In genomic region chr8:92491533-92491932, GRCm38 (mm10) we compare ENCODE assay signal across 15 mouse cellular contexts.
DNase-seq lines count a peak whose midpoint lies in the region; ATAC-seq and TF ChIP-seq lines count a peak whose summit lies in the region.
"Had no signal": no experiment of that assay in that cellular context is flagged by ENCODE, and none has a peak within 500 bp of the region (broad histone marks: within the 10 kb centered on the region; RNA-seq: fewer than 3 reads in every experiment).

No protein-coding gene starts in this region.

- no peak for TF ChIP-seq POLR2A in lung, adult 2 months (IDR thresholded peaks at IDR 0.05; ENCODE audit: borderline replicate concordance, extremely low read depth, low read depth, low read length)

- peak; percentile 31; the same call in 1 of the 2 replicates for TF ChIP-seq CTCF in gastrocnemius, adult 2 months (IDR thresholded peaks at IDR 0.05)
- peak; percentile 55 for TF ChIP-seq CTCF in kidney, postnatal 0 days (IDR thresholded peaks at IDR 0.05; ENCODE audit: low read depth)
- TF ChIP-seq CTCF in lung, adult 2 months (IDR thresholded peaks at IDR 0.05; ENCODE audit: insufficient read depth, low read length) = peak; percentile 22; the same call in 1 of the 2 replicates

- H3K4me3 ChIP-seq in gastrocnemius, adult 2 months = no peak overlapping the region
- no peak overlapping the region for H3K4me3 ChIP-seq in kidney, postnatal 0 days (replicated peaks; ENCODE audit: low read depth, low read length)
- no peak overlapping the region for H3K4me3 ChIP-seq in lung, adult 2 months (replicated peaks; ENCODE audit: extremely low read depth, low read depth, low read length)
- no peak overlapping the region for H3K4me3 ChIP-seq in embryonic facial prominence, embryonic 14.5 days (ENCODE audit: low read depth, low read length)
- H3K4me3 ChIP-seq: embryonic facial prominence, embryonic 12.5 days; limb, embryonic 12.5 days had no signal

- no peaks in the 10 kb centered on the region for H3K27me3 ChIP-seq in kidney, postnatal 0 days (ENCODE audit: insufficient read depth, low read length)
- H3K27me3 ChIP-seq in embryonic facial prominence, embryonic 14.5 days (replicated peaks; ENCODE audit: control insufficient read depth, insufficient read depth, low read length) = no peaks in the 10 kb centered on the region
- H3K27me3 ChIP-seq: embryonic facial prominence, embryonic 12.5 days had no signal

- no peak overlapping the region for H3K4me2 ChIP-seq in kidney, postnatal 0 days (ENCODE audit: low read length)
- no peak overlapping the region for H3K4me2 ChIP-seq in embryonic facial prominence, embryonic 14.5 days (ENCODE audit: low read depth, low read length)
- H3K4me2 ChIP-seq: embryonic facial prominence, embryonic 12.5 days; limb, embryonic 12.5 days; midbrain, embryonic 11.5 days had no signal

- no peak for DNase-seq in gastrocnemius, adult 2 months
- DNase-seq in gastrocnemius, postnatal 25 days = no peak
- DNase-seq in kidney, postnatal 0 days (ENCODE audit: low spot score) = no peak
- no peak for DNase-seq in kidney, adult 11 months
- DNase-seq in lung, adult 2 months = no peak
- DNase-seq in lung, postnatal 36 days = no peak
- DNase-seq in embryonic facial prominence, embryonic 14.5 days (ENCODE audit: low spot score) = peak; percentile 62
- no peak for DNase-seq in spleen, adult 12 weeks (ENCODE audit: low spot score)
- DNase-seq: cerebellum, adult 11 months; kidney, postnatal 25 days; layer of hippocampus, postnatal 36 days had no signal

- intact Hi-C loops in gastrocnemius, adult 2 months (cut with DNase I) = no loop called here

- H3K9ac ChIP-seq in kidney, postnatal 0 days (ENCODE audit: low read depth, low read length) = no peak overlapping the region
- no peak overlapping the region for H3K9ac ChIP-seq in embryonic facial prominence, embryonic 14.5 days (ENCODE audit: low read depth, low read length)
- H3K9ac ChIP-seq: embryonic facial prominence, embryonic 12.5 days; limb, embryonic 12.5 days had no signal

- H3K4me1 ChIP-seq in kidney, postnatal 0 days (replicated peaks; ENCODE audit: insufficient read depth, low read length) = no peaks in the 10 kb centered on the region
- H3K4me1 ChIP-seq in lung, adult 2 months (ENCODE audit: control insufficient read depth, insufficient read depth, low read length) = no peaks in the 10 kb centered on the region
- H3K4me1 ChIP-seq in embryonic facial prominence, embryonic 14.5 days (ENCODE audit: control insufficient read depth, insufficient read depth, low read length) = peaks cover 6% of the 10 kb centered on the region; the same call in 1 of the 2 replicates
- H3K4me1 ChIP-seq: embryonic facial prominence, embryonic 12.5 days; limb, embryonic 12.5 days had no signal

- no peaks in the 10 kb centered on the region for H3K9me3 ChIP-seq in kidney, postnatal 0 days (replicated peaks; ENCODE audit: low read length)
- H3K9me3 ChIP-seq in embryonic facial prominence, embryonic 14.5 days (ENCODE audit: control insufficient read depth, low read length) = no peaks in the 10 kb centered on the region
- H3K9me3 ChIP-seq: embryonic facial prominence, embryonic 12.5 days; limb, embryonic 12.5 days had no signal

- no peaks in the 10 kb centered on the region for H3K36me3 ChIP-seq in kidney, postnatal 0 days (ENCODE audit: insufficient read depth, low read length)
- H3K36me3 ChIP-seq in embryonic facial prominence, embryonic 14.5 days (ENCODE audit: control insufficient read depth, insufficient read depth, low read length) = no peaks in the 10 kb centered on the region
- H3K36me3 ChIP-seq: embryonic facial prominence, embryonic 12.5 days; limb, embryonic 12.5 days had no signal

- ATAC-seq in kidney, postnatal 0 days (replicated peaks; ENCODE audit: low FRiP score, low read depth) = no peak
- ATAC-seq in embryonic facial prominence, embryonic 14.5 days (ENCODE audit: low read depth) = peak; percentile 86; the same call in 1 of the 2 replicates
- ATAC-seq: inflammation-experienced regulatory T-cells, adult 6 months had no signal

- WGBS in kidney, postnatal 0 days = 68% methylated on average over 5 of the region's 5 CpGs
- WGBS in lung, adult 2 months = 70% methylated on average over 5 of the region's 5 CpGs
- WGBS in embryonic facial prominence, embryonic 14.5 days = 58% methylated on average over 5 of the region's 5 CpGs

- no peak overlapping the region for H3K27ac ChIP-seq in gastrocnemius, adult 2 months
- no peak overlapping the region for H3K27ac ChIP-seq in kidney, postnatal 0 days
- no peak overlapping the region for H3K27ac ChIP-seq in embryonic facial prominence, embryonic 14.5 days (replicated peaks; ENCODE audit: low read depth, low read length)
- H3K27ac ChIP-seq: embryonic facial prominence, embryonic 12.5 days; limb, embryonic 12.5 days had no signal
